Mouse (Mus musculus) cerebellum, adult 8-10 months (tissue): ENCODE measurements around the gene B230104I21Rik.

Source experiments
- DNase-seq: peaks from one replicate; pipeline ENCODE4 v3.0.0; 2022

Gene B230104I21Rik

GRCm38 (mm10) chr4:154335761-154336160, at the start of gene B230104I21Rik:
TSS of gene B230104I21Rik (plus strand) at chr4:154336127.
- DNase-seq = no peak

GRCm38 (mm10) chr4:154293735-154294201, 42.2 kb upstream of the B230104I21Rik start:
- DNase-seq = no peak

- no peak for DNase-seq
These were observed 41.6 kb upstream of the B230104I21Rik start for GRCm38 (mm10) chr4:154294262-154294731.

- no peak for DNase-seq
These were observed 38.2 kb upstream of the B230104I21Rik start for GRCm38 (mm10) chr4:154297761-154298160.

- DNase-seq = no peak
These were observed 36.2 kb upstream of the B230104I21Rik start for GRCm38 (mm10) chr4:154299541-154300271.

- DNase-seq = peak; percentile 42
These were observed 34.5 kb upstream of the B230104I21Rik start, which contains the start of gene Arhgef16 for GRCm38 (mm10) chr4:154301466-154301881. TSS of gene Arhgef16 (minus strand) at chr4:154301676.

- no peak for DNase-seq
These were observed 26.8 kb upstream of the B230104I21Rik start for GRCm38 (mm10) chr4:154309131-154309530.

GRCm38 (mm10) chr4:154310576-154311262, 25.2 kb upstream of the B230104I21Rik start:
- DNase-seq = no peak

- no peak for DNase-seq
These were observed 23.6 kb upstream of the B230104I21Rik start for GRCm38 (mm10) chr4:154312143-154312812.

GRCm38 (mm10) chr4:154312935-154313621, 22.8 kb upstream of the B230104I21Rik start:
- DNase-seq = no peak

GRCm38 (mm10) chr4:154313622-154313967, 22.3 kb upstream of the B230104I21Rik start:
- no peak for DNase-seq

- DNase-seq = no peak
These were observed 10.5 kb upstream of the B230104I21Rik start for GRCm38 (mm10) chr4:154325410-154325809.

- DNase-seq = no peak
These were observed 7.5 kb upstream of the B230104I21Rik start for GRCm38 (mm10) chr4:154328431-154328830.

GRCm38 (mm10) chr4:154328836-154329235, 7.1 kb upstream of the B230104I21Rik start:
- DNase-seq = peak; percentile 61

GRCm38 (mm10) chr4:154330001-154330400, 5.9 kb upstream of the B230104I21Rik start:
- DNase-seq = no peak

- DNase-seq = no peak
These were observed 4.7 kb upstream of the B230104I21Rik start for GRCm38 (mm10) chr4:154331271-154331670.

- DNase-seq = no peak
These were observed 2.6 kb upstream of the B230104I21Rik start for GRCm38 (mm10) chr4:154333300-154333699.

- peak; percentile 24 for DNase-seq
These were observed 1.1 kb upstream of the B230104I21Rik start for GRCm38 (mm10) chr4:154334699-154335402.

- DNase-seq = no peak
These were observed 723 bp downstream of the B230104I21Rik start for GRCm38 (mm10) chr4:154336650-154337049.

- no peak for DNase-seq
These were observed 11.0 kb downstream of the B230104I21Rik start for GRCm38 (mm10) chr4:154346731-154347522.

- DNase-seq = no peak
These were observed 12.4 kb downstream of the B230104I21Rik start for GRCm38 (mm10) chr4:154348197-154348786.
